20 mouse cellular contexts compared by ENCODE assay signal in the genomic region with DNA sequence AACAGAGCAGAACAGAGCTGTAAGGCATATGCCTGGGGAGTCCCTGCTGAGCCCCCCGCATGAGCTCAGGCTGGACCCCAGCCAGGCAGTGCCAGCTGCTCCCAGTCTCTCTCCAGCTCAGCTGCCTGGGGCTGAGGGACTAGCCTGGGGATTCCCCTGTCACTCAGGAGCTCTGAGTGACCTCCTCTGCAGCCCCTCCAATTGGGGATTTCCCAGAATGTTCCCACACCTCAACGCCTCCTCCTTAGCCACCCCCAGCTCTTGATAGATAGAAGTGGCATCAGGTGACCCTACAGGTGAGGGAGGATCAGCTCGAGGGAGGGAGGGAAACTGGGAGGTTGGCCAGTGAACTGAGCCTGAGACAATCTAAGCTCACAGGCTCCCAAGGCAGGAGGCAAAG. TPM values are rescaled to one million over a fixed set of nuclear protein-coding genes. Genes with fewer than 3 reads are reported as not detected.
DNase-seq lines count a peak whose midpoint lies in the region; ATAC-seq lines count a peak whose summit lies in the region.
"Had no signal": no experiment of that assay in that cellular context is flagged by ENCODE, and none has a peak within 500 bp of the region (broad histone marks: within the 10 kb centered on the region; RNA-seq: fewer than 3 reads in every experiment).

No protein-coding gene starts in this region.

- no peak overlapping the region for H3K9ac ChIP-seq in hindbrain, embryonic 15.5 days
- H3K9ac ChIP-seq in hindbrain, embryonic 11.5 days (ENCODE audit: low read depth, low read length), result no peak overlapping the region
- H3K9ac ChIP-seq: forebrain, embryonic 15.5 days; heart, embryonic 13.5 days; limb, embryonic 13.5 days; liver, embryonic 13.5 days; midbrain, embryonic 15.5 days; stomach, embryonic 15.5 days had no signal

- no peaks in the 10 kb centered on the region for H3K9me3 ChIP-seq in hindbrain, embryonic 15.5 days
- H3K9me3 ChIP-seq in hindbrain, embryonic 11.5 days (ENCODE audit: control insufficient read depth, low read length), result no peaks in the 10 kb centered on the region
- H3K9me3 ChIP-seq in hindbrain, embryonic 10.5 days, result no peaks in the 10 kb centered on the region
- H3K9me3 ChIP-seq: forebrain, embryonic 15.5 days; heart, embryonic 13.5 days; limb, embryonic 13.5 days; liver, embryonic 13.5 days; midbrain, embryonic 15.5 days; stomach, embryonic 15.5 days had no signal

- DNase-seq in cerebellum, postnatal 10 days, result peak; percentile 55 to 72
- no peak for DNase-seq in cerebellum, adult 9-10 months
- DNase-seq in hindbrain, embryonic 11.5 days (ENCODE audit: low spot score), result no peak
- peak; percentile 77 for DNase-seq in CD4-positive helper T cell, adult 2 months (ENCODE audit: low read depth, low spot score)
- DNase-seq in lung, postnatal 25 days (ENCODE audit: low spot score), result peak; percentile 15
- no peak for DNase-seq in heart, postnatal 14 days
- DNase-seq in hindbrain, embryonic 10.5 days (ENCODE audit: low spot score), result no peak
- DNase-seq: adrenal gland, postnatal 25 days; cerebellum, adult 11-12 months; cerebellum, postnatal 36 days; kidney, adult 8-10 months; kidney, postnatal 25 days; liver, embryonic 13.5 days had no signal

- peaks cover 12% of the 10 kb centered on the region for H3K4me1 ChIP-seq in hindbrain, embryonic 15.5 days (replicated peaks)
- H3K4me1 ChIP-seq in hindbrain, embryonic 11.5 days (replicated peaks; ENCODE audit: control insufficient read depth, insufficient read depth, low read length), result 0 out of 2 replicates have a peak, but pooled peaks cover 2% of the 10 kb centered on the region
- H3K4me1 ChIP-seq in hindbrain, embryonic 10.5 days (replicated peaks), result peaks cover 18% of the 10 kb centered on the region

- H3K4me2 ChIP-seq in hindbrain, embryonic 15.5 days, result no peak overlapping the region
- H3K4me2 ChIP-seq in hindbrain, embryonic 11.5 days (replicated peaks; ENCODE audit: low read depth, low read length), result no peak overlapping the region
- H3K4me2 ChIP-seq: forebrain, embryonic 15.5 days; heart, embryonic 13.5 days; limb, embryonic 13.5 days; liver, embryonic 13.5 days; midbrain, embryonic 15.5 days; stomach, embryonic 15.5 days had no signal

- WGBS in hindbrain, embryonic 15.5 days, result 61% methylated on average over 3 of the region's 3 CpGs
- WGBS in hindbrain, embryonic 11.5 days, result 85% methylated on average over 3 of the region's 3 CpGs
- WGBS in hindbrain, embryonic 10.5 days, result 74% methylated on average over 3 of the region's 3 CpGs

- H3K27ac ChIP-seq in hindbrain, embryonic 15.5 days (replicated peaks), result no peak overlapping the region
- no peak overlapping the region for H3K27ac ChIP-seq in hindbrain, embryonic 11.5 days (ENCODE audit: low read depth, low read length)
- no peak overlapping the region for H3K27ac ChIP-seq in hindbrain, embryonic 10.5 days
- H3K27ac ChIP-seq: forebrain, embryonic 15.5 days; heart, embryonic 13.5 days; limb, embryonic 13.5 days; liver, embryonic 13.5 days; midbrain, embryonic 15.5 days; stomach, embryonic 15.5 days had no signal

- intact Hi-C loops in heart, postnatal 14 days (cut with DNase I), result no loop called here

- H3K27me3 ChIP-seq in hindbrain, embryonic 15.5 days, result peaks cover 17% of the 10 kb centered on the region; the same call in 1 of the 2 replicates
- no peaks in the 10 kb centered on the region for H3K27me3 ChIP-seq in hindbrain, embryonic 11.5 days (ENCODE audit: control insufficient read depth, insufficient read depth, low read length)
- peaks cover 37% of the 10 kb centered on the region for H3K27me3 ChIP-seq in hindbrain, embryonic 10.5 days (ENCODE audit: insufficient read depth, poor library complexity, severe bottlenecking)
- H3K27me3 ChIP-seq: forebrain, embryonic 15.5 days; stomach, embryonic 15.5 days had no signal

- no peaks in the 10 kb centered on the region for H3K36me3 ChIP-seq in hindbrain, embryonic 15.5 days
- H3K36me3 ChIP-seq in hindbrain, embryonic 11.5 days (ENCODE audit: control insufficient read depth, insufficient read depth, low read length), result no peaks in the 10 kb centered on the region
- no peaks in the 10 kb centered on the region for H3K36me3 ChIP-seq in hindbrain, embryonic 10.5 days
- H3K36me3 ChIP-seq: forebrain, embryonic 15.5 days; heart, embryonic 13.5 days; limb, embryonic 13.5 days; liver, embryonic 13.5 days; midbrain, embryonic 15.5 days; stomach, embryonic 15.5 days had no signal

- H3K4me3 ChIP-seq in hindbrain, embryonic 15.5 days, result no peak overlapping the region
- H3K4me3 ChIP-seq in hindbrain, embryonic 11.5 days (ENCODE audit: low read depth, low read length), result no peak overlapping the region
- no peak overlapping the region for H3K4me3 ChIP-seq in hindbrain, embryonic 10.5 days
- H3K4me3 ChIP-seq: forebrain, embryonic 15.5 days; heart, embryonic 13.5 days; limb, embryonic 13.5 days; liver, embryonic 13.5 days; midbrain, embryonic 15.5 days; stomach, embryonic 15.5 days had no signal

- 0 out of 2 replicates have a peak, but pooled peaks have one; percentile 19 for ATAC-seq in hindbrain, embryonic 15.5 days (ENCODE audit: low FRiP score, low read depth)
- no peak for ATAC-seq in hindbrain, embryonic 11.5 days (ENCODE audit: low FRiP score)
- ATAC-seq: forebrain, embryonic 15.5 days; midbrain, embryonic 15.5 days had no signal

RNA-seq across cellular contexts. Expression of gene Batf, which starts 17.0 kb away (rescaled TPM):
- 1.3 and 1.5 TPM in 2 replicates for polyA plus RNA-seq in hindbrain, embryonic 15.5 days (2015; fragmentation: Nextera tagmentation; extraction: Ambion mirVana)
- 1.8 and 2.2 TPM in 2 replicates for polyA plus RNA-seq in hindbrain, embryonic 11.5 days (2014; fragmentation: Nextera tagmentation; extraction: Ambion mirVana)
- 1 to 10 TPM; 1.1 to 1.2 TPM for total RNA-seq in heart, postnatal 14 days (2021)
- polyA plus RNA-seq in hindbrain, embryonic 10.5 days (2016; fragmentation: Nextera tagmentation; extraction: Ambion mirVana), result 2.2 and 2.5 TPM in 2 replicates
- total RNA-seq: adrenal gland, postnatal 25 days had no signal

RNA-seq across cellular contexts. Expression of gene Flvcr2, which starts 42.8 kb away (rescaled TPM):
- 5.3 and 5.4 TPM in 2 replicates for polyA plus RNA-seq in hindbrain, embryonic 15.5 days (2015; fragmentation: Nextera tagmentation; extraction: Ambion mirVana)
- polyA plus RNA-seq in hindbrain, embryonic 11.5 days (2014; fragmentation: Nextera tagmentation; extraction: Ambion mirVana), result 1.3 TPM in 2 replicates
- total RNA-seq in heart, postnatal 14 days (2021), result 1 to 10 TPM; 2.6 to 2.9 TPM
- 0.90 and 1.0 TPM in 2 replicates for polyA plus RNA-seq in hindbrain, embryonic 10.5 days (2016; fragmentation: Nextera tagmentation; extraction: Ambion mirVana)
- total RNA-seq: megakaryocyte-erythroid progenitor cell, adult 5-6 weeks had no signal

Comparison
In these comparisons a context has a peak if more than half of its experiments do, and no peak if none do; other contexts are left out.
1. DNase-seq: peak in cerebellum, postnatal 10 days (2 of 2), CD4-positive helper T cell, adult 2 months (single experiment) and lung, postnatal 25 days (single experiment); none in cerebellum, adult 9-10 months (single experiment), hindbrain, embryonic 11.5 days (single experiment), heart, postnatal 14 days (0 of 2) and hindbrain, embryonic 10.5 days (single experiment).